Mouse (Mus musculus) adrenal gland, adult 18-20 months (tissue): ENCODE measurements around the gene 2010111I01Rik. TPM values are rescaled to one million over a fixed set of nuclear protein-coding genes. Genes with fewer than 3 reads are reported as not detected.

Source experiments
- DNase-seq, 2 experiments: peaks; one replicate each; pipeline ENCODE4 v3.0.0; 2021 to 2022; ENCODE audit warnings: low spot score in 2 of 2
- total RNA-seq, 2 experiments: library from RNA; stranded (reverse); gene quantifications; 1 replicate in 1 of 2; 2 replicates in 1 of 2; pipeline ENCODE4 v1.2.3; 2021

The 2010111I01Rik gene
- total RNA-seq, 2 experiments from 2014 or later: 93.2 to 108 TPM

DNA sequence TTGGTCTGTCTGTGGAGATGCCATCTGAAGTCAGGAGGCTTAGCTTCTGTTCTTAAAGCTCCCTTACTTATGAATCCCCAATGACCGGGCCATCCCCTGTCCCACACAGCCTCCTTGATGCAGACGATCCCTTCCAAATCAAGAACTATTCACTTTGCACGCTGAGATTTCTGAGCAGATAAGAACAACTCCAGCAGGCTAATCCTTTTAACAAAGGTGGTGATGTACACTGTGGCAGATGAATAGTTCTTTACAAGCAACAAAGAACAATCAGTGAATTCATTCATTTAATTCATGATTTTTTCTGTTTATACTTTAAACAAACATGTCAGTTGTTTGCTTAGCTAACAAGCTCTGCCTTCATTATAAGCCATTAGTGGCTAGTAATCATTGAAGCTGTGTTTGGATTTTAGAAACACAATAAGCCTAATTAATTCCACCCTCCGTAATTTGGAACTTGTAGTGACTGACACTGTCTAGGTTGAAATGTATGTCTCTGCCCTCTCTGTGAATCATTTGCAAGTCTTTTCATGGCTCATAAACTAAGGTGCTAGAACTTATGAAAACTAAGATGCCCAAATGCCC is 182.0 kb downstream of the 2010111I01Rik start:
- DNase-seq: no peak

DNA sequence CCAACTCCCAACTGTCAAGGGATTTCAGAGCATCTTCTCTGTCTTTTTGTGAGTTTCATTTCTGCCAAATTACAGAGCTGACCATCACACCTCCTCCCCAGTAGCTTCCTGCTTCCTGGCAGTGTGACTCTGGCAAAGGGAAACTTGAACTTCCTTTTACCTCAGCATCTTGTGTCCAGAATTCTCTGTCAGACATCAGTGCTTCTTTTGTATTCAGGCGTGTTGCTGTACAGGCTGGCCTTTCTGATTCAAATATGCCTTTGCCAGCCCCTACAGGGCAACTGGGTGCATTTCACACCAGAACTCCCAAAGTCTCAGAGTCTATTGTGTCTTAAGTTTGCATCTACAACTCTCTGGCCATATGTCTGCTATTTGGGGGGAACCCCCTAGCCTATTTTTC is 183.5 kb downstream of the 2010111I01Rik start:
- no peak for DNase-seq

DNA sequence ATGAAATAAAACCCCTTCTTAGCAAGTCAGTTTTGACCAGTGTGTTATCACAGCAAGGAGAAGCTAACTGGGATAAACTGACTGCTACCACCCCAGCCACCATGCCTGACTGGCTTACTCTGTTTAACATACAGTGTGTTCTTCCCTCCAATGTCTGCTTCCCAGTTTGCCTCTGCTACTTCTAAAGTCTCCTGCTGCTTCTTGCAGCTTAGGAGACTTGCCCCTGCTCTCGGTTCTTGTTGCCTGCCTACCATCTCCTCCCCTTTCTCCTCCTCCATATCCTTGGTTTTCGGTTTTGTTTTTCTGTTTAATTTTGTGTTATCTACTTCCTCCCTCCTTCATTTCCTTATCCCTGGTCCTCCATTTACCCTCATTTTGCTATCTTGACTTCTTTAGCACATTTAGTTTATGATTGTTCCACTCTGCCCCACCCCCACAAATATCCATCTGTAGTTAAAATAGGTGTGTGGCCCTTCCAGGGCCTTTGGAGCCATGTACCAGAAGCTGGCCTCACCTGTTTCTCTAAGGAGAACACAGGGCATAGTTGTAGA is 185.9 kb downstream of the 2010111I01Rik start:
- no peak for DNase-seq

DNA sequence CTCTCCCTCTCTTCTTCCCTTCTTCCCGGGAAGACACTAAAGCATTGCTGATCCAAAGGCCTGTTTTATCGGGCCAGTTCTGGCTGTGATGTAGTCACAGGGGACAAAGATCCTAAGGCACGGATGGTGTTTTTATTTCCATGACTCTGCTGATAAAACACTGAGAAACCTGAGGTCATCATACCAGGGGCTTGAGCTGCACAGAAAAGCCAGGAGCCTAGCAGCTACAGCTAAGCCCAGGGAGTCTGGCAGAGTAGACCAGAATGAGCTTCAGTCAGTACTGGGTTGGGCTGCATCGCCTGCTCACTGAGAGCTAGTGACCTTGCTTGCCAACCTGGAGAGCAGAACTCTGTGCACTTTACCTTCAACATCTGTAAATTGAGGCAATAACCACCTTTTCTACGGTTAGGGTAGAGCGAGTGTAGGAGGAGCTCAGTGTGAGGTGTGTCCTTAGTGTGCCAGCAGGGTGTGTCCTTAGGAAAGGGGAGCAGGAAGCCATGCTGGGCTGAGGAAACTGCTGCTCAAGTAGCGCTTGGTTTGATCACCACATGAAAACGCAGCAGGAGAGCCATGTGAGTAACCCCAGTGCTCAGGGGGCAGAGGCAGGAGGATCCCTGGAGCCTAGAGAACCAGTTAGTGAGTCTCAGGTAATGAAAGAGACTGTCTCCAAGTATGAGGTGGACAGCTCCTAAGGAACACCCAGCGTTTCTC is 186.5 kb downstream of the 2010111I01Rik start:
- no peak for DNase-seq

DNA sequence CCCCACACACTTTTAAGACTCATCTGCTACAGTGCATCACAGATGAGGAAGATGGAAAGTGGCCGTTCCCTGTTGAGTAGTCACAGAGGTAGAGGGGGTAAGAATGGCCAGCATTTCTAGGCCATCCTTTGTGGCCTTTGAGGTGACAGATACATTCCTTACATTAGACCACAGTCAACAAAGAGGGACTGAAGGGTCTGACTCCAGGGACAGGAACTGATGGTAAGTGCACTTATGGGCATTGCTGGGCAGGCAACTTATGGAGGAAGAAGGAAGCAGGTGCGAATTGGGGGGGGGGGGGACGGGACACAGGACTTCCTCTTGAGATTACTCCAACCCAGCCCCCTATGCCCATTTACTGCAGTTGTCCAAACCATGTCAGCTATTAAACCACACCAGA is 187.8 kb downstream of the 2010111I01Rik start:
- DNase-seq: no peak

DNA sequence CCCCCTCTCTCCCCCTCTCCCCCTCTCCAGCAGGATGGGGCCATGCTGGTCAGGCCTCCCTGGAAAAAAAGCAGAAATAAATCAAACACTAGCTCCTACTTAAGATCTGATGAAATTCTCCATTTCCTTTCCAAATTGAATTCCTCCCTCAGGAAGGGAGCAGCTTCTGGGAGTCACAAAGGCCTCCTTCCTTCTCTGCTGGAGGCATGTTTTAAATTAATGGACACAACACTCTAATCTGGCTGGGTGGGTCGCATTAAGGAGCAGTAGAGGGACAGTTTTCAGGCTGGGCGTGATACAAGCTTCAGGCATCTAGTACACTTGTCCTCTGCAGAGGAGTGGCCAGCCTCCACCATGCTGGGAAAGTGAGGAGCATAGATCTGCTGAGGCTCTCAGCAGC is 188.7 kb downstream of the 2010111I01Rik start:
- no peak for DNase-seq

DNA sequence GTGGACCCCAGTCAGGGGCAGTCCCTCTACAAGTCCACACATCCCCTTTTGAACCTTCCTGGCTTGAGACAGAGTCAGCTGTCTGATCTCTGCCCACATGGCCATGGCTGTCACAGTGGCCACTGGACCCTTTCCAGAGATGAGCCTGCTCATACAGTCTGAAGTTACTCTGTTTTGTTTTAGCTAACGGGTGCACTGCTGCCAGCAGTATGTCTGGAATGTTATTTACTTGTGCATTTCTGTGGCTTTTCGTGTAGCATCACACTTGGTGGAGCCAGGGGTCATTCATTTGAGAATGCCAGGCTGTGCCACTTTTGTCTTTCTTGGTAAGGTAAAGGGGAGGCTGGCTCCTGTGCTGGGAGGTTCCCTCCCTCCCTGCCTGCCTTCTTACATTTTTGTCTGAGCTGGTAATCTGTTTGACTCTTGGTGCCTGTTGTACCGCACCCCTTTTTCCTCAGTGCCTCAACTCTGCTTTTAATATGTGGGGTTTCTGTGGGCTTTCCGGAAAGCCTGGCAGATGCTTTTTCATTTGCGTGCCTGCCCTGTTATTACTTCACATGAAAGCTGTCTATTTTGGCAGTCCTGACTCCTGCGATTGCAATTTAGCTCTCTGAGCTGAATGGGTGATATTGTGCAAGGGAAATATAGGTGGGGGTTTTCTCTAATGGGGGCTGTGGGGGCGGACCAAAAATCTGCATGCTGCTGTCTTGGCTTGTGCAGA is 190.3 kb downstream of the 2010111I01Rik start:
- DNase-seq: no peak

DNA sequence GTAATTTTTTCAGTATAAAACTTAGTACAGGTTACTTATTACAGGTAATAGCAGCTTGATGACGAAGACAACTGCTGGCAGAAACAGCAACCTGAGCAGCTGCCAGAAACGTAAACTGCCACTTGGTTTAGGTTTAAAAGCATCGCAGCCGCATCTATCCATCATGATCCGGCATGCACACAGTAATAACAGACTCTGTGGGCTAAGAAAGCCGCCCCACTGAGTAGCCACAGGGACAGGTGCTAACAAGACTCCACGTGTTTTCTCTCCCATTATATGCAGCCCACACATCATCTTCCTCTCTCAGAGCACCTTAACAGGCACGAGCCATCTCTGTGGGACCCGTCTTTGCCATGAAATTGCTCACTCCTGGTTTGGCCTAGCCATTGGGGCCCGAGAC is 191.6 kb downstream of the 2010111I01Rik start:
- no peak for DNase-seq

DNA sequence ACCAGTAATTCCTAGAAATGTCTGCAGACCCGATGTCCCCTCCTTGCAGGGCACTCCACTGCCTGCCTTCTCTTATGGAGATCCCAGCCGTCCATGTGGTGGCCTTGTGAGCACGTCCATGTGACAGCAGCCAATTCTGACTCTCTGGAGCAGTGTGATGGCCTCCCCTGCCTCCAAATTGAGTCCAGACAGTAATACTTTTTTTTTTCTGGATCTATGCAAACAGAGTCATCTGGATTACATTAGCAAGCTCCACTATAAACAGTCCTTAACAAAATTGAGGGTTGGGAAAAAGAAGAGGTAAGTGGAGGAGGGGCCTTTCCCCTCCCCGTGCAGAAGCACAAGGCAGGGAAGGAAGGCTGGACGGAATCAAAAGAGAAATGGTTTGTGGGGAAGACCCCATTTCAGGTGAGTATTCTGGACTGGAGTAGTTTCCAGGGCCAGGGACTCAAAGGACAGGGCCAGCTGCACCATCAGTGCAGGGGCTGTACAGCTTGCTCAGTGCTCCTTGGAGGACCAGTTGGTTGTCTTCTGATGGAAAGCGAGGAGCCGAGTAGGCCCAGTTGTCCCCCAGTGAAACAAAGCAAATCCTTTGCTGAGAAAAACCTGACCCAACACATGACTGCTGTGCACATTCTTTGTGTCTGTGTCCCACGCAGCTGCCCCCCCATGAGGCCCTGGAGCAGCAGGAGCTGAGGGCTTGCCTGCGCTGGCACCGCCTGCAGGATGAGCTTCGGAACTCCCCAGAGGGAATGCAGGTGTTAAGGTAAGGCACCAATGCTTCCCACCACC is 205.8 kb downstream of the 2010111I01Rik start:
- DNase-seq: no peak

DNA sequence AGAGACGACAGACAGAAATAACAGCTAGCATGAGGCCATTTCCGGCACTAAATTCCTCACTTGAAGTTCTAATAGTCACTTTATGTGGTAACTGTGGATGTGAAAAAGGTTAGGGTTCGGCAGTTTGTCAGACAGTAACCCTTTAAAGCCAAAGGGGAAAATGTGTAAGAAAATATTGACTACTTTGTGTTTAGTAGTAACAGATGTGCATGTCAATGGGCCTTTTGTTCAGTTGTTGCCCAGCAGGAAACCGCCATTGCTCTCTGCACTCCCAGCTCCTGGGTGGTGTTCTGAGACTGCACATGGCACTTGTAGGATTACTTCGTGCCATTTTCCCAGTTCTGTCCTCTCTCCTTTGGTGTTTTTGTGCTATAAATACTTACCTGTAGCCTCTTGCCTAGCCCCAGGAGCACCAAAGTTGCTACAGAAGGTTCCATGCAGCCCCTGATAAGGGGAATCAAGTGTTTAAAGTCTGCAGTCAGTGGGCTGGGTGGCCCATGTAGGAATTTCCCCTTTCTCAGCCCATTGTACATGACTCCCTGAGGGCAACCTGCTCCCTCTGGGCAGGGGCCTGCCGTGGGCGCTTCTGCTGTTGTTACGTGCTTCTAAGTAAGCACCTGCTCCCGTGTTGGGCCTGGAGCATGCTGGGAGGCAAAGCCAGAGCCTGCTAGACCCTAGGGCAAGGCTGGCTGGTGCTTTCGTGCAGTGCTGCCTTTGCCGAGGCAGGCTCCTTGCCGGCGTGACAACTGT is 206.8 kb downstream of the 2010111I01Rik start:
- no peak for DNase-seq

DNA sequence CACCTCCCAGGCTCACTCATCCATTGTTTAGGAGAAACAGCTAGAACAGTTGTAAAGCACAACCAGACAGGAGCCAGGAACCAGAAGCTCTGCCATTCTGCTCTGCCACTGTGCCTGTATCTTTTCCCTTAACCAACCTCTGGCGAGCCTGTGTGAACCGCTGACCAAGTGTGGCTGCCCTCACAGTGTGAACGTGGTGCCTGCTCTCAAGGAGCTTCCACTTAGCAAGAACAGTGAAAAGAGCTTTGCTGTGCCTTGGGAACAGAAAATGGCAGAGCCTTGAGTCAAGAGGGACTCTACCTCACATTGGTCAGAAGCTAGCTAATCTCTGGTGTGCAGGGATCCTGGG is 207.4 kb downstream of the 2010111I01Rik start:
- no peak for DNase-seq

DNA sequence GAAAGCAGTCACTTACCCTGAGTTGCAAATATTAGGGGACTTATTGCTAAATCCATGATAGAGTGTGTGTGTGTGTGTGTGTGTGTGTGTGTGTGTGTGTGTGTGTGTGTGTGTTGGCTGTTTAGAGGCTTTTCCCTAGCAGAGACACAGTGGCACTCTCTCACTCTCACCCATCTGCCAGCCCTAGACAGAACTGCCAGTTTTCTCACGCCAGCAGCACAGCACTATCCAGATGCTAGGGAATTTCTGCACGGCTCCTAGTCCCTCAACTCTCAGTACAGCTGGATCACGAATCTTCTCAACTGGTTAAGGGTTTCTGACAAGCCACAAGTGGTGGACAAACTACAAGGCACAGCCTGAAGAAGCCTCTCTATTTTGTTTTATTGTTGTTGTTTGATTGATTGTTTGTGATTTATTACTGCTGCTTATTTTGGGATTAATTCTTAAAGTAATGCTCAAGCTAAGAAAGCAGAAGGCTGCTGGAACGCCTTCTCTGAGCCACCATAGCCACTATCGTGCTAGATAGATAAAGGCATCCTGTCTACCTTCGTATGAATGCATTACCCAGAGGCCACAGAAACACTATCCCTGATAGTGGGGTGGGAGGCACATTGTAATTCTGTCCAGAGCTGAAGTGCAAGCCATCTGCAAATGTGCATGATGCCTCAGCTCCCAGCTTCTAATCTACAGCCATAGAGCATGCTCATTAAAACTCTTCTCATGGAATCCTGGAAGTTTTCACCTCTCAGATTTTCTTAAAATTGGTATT is 209.7 kb downstream of the 2010111I01Rik start:
- no peak for DNase-seq

DNA sequence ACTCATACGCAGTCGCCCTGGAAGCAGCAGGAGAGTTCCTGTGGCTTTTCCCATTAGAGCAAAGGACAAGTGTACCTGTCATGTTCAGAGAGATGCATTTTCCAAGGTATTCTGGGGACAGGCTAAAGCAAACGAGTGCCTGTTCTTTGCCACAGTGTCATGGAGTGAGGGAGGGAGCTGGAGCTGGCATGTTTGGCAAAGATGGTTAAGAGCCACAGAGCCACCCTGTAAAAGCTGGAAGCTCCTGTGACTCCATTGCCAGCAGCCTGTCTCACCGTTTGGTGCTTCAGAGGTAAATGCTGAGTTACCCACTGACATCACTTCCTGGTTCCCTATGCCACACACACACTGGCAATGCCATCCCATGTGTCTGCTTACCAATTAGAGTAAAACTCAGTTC is 211.4 kb downstream of the 2010111I01Rik start:
- DNase-seq: no peak

DNA sequence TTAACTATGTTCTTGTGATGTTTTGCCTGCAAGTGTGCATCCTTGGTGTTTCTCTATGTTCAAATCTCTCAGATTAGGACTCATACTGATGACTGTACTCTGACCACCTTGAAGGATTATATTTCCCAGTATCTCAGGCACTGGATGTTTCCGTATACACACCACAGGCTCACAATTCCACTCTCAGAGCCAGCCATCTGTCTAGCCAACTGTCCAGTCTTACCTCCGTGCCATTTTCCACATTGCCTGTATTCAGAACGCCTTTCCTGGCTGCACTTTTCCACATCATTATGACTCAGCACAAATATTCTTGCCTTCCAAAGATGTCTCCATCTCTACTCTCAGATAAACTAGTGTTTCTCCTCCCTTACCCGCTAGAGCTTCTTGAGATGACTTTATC is 212.5 kb downstream of the 2010111I01Rik start:
- DNase-seq: no peak

DNA sequence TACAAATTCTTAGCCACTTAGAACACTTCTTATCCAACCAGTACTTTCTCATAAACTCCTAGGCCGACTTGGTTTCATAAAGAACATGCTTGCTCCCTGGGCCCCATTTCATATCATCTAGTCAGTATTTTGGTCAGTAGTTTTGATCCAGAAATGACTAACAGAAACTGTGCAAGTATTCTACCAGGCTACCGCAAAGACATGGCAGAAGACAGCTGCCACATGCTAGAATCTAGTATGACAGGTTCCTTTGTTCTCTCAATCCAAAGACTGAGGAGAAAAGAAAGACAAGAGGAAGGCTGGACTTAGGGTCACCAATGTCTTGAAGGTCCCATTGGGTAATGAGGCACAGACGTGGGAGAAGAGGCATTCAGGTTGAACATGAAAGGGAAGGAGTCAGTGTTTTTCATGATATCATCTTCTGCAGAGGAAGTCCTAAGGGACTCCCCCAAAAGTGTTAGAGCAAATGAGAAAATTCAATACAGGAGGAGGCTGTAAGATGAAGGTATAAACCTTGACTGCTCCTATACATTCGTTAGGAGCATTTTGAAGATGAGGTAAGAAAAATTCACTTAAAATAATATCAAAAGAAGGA is 216.0 kb downstream of the 2010111I01Rik start:
- DNase-seq: no peak

DNA sequence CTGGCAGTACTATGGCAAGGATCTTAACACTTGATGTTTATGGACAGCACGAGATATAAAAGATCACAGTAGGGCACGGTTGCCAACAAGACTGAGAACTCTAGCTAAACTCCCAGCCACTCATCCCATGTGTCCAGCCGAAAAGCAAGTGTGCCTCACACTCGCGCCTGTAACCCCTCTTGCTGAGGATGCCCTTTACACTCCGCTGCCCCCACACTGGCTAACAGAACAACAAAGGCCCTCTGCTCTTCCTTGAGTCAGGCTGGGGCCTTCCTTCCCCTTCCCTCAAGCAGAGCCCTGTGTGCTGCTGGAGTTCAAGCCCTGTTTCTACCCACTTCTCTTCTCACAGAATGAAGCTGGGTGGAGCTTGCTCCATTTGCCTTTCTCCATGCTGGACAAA is 220.3 kb downstream of the 2010111I01Rik start:
- DNase-seq: no peak

DNA sequence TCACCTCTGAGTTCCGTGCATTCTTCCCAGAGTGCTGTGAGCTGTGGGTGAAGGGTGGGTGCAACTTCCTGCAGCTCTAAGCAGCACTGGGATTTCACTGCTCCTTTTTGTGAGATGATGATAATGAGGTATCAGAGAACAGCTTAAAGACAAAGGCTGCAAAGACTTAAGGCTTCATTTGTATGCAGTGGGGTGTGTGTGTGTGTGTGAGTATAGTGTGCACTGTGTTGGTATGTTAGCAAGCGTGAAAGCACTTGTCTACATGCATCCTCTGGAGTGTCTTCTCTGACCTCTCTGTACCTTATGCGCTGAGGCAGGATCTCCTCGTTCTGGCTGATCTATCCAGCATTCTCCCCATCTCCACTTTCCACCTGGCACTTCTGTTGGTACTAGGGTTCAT is 221.5 kb downstream of the 2010111I01Rik start:
- no peak for DNase-seq

DNA sequence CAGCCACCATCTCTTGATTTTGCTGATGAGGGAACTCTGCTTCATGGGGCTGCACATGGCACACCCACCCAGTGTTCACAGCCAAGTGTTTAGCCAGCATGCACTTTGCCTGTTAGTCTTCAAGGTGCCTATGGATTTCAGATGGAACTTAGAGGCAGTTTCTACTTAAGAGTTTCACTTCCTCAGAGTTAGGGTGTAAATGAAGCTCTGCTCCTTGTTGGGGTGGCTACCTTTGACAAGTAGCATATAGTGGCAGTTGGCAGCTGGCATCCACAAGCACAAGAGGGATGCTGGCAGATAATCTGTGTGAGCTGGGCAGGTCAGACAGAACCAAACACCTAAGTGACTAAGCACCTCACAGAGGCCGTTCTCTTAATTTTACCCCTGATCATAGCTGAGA is 221.9 kb downstream of the 2010111I01Rik start:
- DNase-seq: no peak
